Mouse (Mus musculus) spleen, embryonic (tissue): Measurements from ENCODE around the gene Eipr1.
"Not testable (repeated sequence)": the region's sequence is repeated elsewhere in the genome, so short reads cannot be mapped to it uniquely, and the experiment has no call there.

Source experiments
- CTCF ChIA-PET: fragments of 350-600 bp; sonication (Branson Sonifier 250); formaldehyde crosslinking; loops from one replicate; lab custom pipeline; 2022; lab: Charles Lee

Gene Eipr1

GRCm38 (mm10) chr12:28751508-28752263, at the start of gene Eipr1:
Gene Eipr1 (plus strand): TSS chr12:28751803.
- CTCF ChIA-PET: interaction anchor here (0.6 kb wide), 1 partner anchor 20 kb away, joined by 13 read pairs; no protein-coding TSS in a partner anchor

DNA sequence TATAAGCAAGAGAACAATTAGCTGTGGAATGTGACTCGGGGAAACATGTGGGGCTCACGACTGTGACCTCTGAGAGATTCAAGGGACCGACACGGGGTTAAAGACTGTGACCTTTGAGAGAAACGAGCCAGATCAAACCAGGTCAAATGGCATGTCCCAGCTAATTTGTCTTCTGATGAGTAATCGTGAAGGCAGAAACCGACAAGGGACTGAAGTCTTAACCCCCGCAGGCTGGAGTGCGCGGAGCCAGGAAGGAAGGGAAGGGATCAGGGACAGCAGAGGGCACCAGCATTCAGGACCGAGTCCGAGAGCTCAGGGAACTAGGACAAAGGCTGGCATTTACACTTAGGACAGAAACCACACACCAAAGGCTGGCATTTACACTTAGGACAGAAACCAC, 47.2 kb upstream of the Eipr1 start:
- CTCF ChIA-PET: no interaction called here

GRCm38 (mm10) chr12:28705204-28705603, 46.4 kb upstream of the Eipr1 start:
- CTCF ChIA-PET: no interaction called here

GRCm38 (mm10) chr12:28708154-28708553, 43.4 kb upstream of the Eipr1 start:
- CTCF ChIA-PET: no interaction called here

DNA sequence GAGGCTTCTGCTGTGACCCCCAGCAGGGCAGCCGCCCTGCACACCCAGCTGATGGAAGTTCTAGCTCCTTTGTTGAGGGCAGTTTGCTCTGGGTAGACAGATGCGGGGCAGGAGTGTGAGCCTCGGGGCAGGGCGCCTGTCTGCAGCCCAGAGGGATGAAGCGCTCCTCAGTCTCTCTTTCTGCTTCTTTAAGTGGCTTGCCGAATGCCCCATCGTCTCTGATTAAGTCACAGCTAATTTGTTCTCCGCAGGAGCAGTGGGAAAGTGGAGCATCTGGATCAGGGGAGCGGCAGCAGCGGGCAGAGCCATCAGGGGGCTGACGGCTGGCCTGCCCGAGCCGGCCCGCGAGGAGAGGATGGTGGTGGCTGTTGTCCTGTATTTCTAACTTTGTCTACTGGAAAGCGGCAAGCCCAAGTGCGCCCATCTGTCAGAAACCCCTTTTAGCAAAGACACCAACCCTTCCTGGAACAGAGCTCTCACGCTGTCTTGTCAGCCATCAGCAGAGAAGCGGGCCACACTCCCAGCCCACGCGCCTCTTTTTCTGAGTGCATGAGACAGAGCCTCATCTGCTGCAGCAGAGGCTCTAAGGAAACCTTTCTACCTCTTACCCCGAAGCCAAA, 40.9 kb upstream of the Eipr1 start:
- CTCF ChIA-PET: no interaction called here

GRCm38 (mm10) chr12:28714822-28715632, 36.6 kb upstream of the Eipr1 start:
- CTCF ChIA-PET: no interaction called here

DNA sequence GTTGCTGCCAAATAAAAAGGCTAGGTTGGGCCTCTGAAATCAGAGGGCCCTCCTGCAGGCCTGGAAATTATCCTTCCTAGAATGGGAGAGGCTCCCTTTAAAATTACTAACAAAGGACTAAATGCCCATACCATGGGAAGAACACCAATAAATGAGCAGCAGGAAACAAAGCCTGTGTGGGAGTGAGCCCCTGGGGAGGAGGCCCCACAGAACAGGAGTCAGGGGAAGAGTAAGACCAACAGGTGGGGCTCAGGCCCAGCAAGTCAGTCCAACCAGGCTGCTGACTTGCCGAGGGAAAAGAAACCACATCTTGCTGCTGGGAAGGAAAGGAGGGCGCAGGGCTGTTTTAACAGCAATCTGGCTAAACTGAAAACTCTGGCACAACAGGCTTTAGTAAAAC, 34.5 kb upstream of the Eipr1 start:
- CTCF ChIA-PET: no interaction called here

GRCm38 (mm10) chr12:28718106-28718505, 33.5 kb upstream of the Eipr1 start:
- CTCF ChIA-PET: no interaction called here

DNA sequence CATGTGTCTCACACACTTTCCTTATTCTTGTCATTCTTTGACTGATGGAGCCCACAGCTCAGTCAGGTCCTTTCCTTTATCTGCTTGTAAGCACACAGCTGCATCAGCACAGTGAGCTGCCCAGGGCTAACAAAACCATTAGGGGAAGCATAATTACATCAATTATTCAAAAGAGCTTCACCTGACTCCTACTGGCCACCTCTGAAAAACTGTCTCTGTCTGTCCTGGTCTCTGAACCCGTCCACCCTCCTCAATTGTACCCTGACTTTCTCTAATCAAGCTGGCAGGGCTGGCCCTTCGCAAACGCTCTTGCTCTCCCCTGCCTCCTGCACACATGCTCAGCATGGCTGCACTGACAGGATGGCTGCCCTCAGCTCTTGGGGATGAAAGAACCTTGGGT, 27.2 kb upstream of the Eipr1 start:
- CTCF ChIA-PET: no interaction called here

DNA sequence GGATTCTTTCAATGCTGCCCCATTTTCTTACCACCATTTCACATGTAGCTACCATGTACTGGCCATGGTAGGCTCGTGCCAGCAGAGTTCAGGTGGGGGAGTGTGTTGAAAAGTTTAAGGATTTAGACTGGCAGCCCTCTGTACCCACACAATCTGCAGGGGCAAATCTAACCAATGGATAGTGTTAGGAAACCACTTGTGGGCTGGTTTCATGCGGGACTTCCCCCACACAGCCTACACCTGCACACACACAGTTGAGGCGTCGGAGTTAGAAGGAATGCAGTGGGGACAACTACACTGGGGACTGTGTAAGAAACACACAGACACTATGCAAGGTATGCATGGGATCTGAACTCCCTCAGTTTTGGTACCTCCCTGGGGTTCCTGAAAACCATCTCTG, 25.4 kb upstream of the Eipr1 start:
- CTCF ChIA-PET: no interaction called here

DNA sequence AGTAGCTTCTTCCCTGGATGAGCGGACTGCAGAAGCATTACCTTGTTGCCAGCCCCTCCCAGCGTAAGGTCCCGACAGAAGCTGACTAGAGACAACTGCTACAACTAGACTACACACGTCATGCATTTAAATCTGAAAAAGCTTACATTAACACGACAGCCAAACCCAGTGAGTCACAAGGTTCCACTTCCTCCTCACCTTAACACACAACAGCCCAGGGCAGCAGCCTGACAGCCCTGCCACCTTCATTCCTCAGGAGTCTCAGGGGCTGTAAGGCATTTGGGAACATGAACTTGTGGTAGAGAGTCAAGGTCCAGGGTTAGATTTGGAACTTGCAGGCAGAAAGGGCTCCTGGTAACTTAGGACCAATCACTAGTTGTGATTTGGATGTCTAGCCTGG, 24.5 kb upstream of the Eipr1 start:
- CTCF ChIA-PET: no interaction called here

DNA sequence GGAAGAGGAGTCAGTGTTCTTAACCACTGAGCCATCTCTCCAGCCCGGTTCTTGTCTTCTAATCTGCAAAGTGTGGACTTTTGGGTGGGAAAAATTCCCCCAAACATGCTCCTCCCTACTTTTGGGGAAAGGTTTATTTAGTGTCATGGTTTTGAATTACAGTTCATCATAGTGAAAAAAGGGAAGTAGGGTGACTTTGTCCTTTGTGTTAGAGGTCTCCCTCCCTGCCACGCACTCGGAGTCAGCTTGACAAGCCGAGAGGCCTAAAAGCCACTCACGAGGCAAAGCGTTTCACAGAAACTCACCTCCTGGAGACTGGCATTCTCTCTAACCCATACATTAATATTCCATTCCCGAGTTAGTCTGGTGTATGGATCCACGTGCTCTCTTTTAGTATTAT, 19.0 kb upstream of the Eipr1 start:
- CTCF ChIA-PET: no interaction called here

GRCm38 (mm10) chr12:28733520-28734245, 17.9 kb upstream of the Eipr1 start:
- CTCF ChIA-PET: not testable (repeated sequence)

DNA sequence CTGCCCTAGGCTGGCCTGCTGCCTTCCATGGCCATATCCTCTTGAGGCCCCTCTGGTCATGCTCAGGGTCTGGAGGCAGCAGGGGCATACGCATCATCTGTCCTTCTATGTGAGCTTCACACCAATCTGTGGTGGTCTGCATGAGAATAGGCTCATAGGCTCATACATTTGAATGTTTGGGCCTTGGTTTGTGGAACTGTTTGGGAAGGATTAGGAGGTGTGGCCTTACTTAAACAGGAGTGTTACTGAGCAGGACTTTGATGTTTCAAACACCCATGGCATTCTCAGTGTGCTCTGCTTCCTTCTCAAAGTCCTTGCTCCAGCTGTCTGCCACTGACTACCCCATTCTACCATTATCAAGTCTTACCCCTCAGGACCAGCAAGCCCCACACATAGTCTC, 17.3 kb upstream of the Eipr1 start:
- CTCF ChIA-PET: no interaction called here

GRCm38 (mm10) chr12:28735293-28735692, 16.3 kb upstream of the Eipr1 start:
- CTCF ChIA-PET: no interaction called here

- CTCF ChIA-PET: interaction anchor here (0.6 kb wide), 1 partner anchor 1856 kb away, joined by 3 read pairs; no protein-coding TSS in a partner anchor
These were observed 8.3 kb upstream of the Eipr1 start for GRCm38 (mm10) chr12:28743328-28743727.

DNA sequence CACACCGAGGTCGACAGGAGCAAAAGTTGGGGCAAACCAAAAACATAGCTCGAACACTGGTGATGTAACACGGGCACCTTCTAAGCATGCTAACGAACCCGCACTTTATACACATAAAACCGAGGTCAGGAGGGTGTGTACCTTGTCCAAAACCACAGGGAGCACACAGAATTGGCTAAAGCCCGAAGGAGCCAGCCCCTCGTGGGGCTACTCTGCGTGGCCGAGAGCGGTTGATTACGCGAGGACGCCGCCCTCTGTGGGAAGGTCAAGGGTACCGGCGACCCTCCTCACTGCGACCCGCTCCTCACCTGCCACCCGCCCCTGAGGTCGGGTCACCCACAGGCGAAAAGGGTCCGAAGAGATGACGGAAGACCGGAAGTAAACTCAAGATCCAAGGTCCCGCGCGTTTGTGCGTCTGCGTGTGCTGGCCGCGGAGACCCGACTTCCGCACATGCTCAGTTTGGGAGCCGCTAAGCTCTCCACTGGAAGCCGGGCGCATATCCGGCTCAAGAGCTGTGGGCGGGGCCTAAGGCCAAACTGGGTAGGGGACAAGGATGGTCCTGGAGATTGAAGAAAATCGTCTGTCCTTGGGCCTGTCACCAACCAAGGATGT, 1.5 kb upstream of the Eipr1 start, which contains the start of gene Trappc12:
Gene Trappc12 (minus strand): TSS at position 452 of the 613 bp plus-strand sequence.
- CTCF ChIA-PET: no interaction called here

DNA sequence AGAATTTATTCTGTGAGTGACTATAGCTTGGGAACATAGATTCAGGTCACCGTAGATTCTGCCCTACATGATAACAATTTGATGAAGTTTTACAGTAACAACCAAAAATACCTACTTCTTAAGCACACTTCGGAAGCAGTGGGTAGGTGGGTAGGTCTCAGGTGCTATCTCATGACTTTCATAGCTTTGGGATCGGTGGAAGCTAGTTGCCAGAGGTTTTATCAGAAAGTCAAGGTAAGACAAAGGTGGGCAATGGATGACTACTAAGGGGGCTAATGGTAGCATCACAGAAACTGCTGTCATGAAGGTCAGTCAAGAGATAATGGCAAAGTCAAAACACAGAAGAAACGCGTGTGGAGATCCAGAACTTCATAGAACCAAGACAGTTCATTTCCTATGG, 727 bp upstream of the Eipr1 start:
- CTCF ChIA-PET: interaction anchor here (0.6 kb wide), 1 partner anchor 21 kb away, joined by 13 read pairs; no protein-coding TSS in a partner anchor

DNA sequence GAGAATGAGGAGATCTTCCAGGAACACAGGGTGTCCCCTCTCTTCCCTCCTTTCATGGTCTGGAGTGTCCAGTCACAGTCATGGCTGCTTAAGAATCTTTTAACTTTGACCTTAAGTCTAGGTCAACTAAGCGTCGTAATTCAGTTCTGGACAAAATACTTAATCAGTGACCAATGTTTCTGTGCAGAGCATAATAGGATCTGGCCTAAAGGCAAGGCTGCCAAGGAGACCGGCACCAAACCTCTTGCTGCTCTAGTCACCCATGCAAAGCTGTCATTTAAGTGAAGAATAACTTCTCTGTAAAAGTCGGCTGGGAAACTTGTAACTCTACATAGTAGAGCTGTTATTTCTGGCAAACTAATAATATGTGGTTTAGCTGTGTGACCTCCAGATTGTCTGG, 4.4 kb downstream of the Eipr1 start:
- CTCF ChIA-PET: no interaction called here

DNA sequence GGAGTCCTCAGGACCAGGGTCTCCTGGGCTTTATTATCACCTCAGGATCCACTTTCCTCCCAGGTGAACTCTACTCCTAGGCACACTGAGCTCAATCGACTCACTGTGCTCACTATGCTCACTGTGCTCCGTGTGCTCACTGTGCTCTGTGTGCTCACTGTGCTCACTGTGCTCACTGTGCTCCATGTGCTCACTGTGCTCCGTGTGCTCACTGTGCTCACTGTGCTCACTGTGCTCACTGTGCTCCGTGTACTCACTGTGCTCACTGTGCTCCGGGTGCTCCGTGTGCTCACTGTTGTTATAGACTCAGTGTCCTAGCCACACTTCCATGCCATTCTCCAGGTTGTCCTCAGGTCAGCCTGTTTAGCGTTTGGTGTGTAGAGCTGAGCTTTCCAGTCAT, 18.4 kb downstream of the Eipr1 start:
- CTCF ChIA-PET: no interaction called here

- CTCF ChIA-PET: no interaction called here
These were observed 22.2 kb downstream of the Eipr1 start for GRCm38 (mm10) chr12:28773815-28774214.
